Comparison of ENCODE assay signal across 11 mouse cellular contexts in genomic region chr9:32494891-32495642, GRCm38 (mm10). TPM values are rescaled to one million over a fixed set of nuclear protein-coding genes. Genes with fewer than 3 reads are reported as not detected.
DNase-seq lines count a peak whose midpoint lies in the region; ATAC-seq and TF ChIP-seq lines count a peak whose summit lies in the region.
"Had no signal": no experiment of that assay in that cellular context is flagged by ENCODE, and none has a peak within 500 bp of the region (broad histone marks: within the 10 kb centered on the region; RNA-seq: fewer than 3 reads in every experiment).

No protein-coding gene starts in this region.

- peaks cover 13% of the 10 kb centered on the region for H3K4me1 ChIP-seq in forebrain, embryonic 12.5 days
- H3K4me1 ChIP-seq in forebrain, postnatal 0 days (ENCODE audit: insufficient read depth): no peaks in the 10 kb centered on the region
- H3K4me1 ChIP-seq in lung, embryonic 15.5 days: peaks cover 14% of the 10 kb centered on the region

- no peak overlapping the region for H3K4me2 ChIP-seq in forebrain, embryonic 12.5 days
- no peak overlapping the region for H3K4me2 ChIP-seq in forebrain, postnatal 0 days (ENCODE audit: low read depth)
- peak overlapping the region; percentile 14; the same call in 1 of the 2 replicates for H3K4me2 ChIP-seq in lung, embryonic 15.5 days

- no peak for TF ChIP-seq CTCF in forebrain, postnatal 0 days (IDR thresholded peaks at IDR 0.05; ENCODE audit: low read depth)

- 0 out of 2 replicates have a peak, but pooled peaks have one; percentile 49 for ATAC-seq in forebrain, embryonic 12.5 days (ENCODE audit: low FRiP score)
- no peak; the same call in 1 of the 2 replicates for ATAC-seq in forebrain, postnatal 0 days
- no peak for ATAC-seq in lung, embryonic 15.5 days (ENCODE audit: borderline replicate concordance, extremely low read depth, low FRiP score, low TSS enrichment)

- no peaks in the 10 kb centered on the region for H3K36me3 ChIP-seq in forebrain, embryonic 12.5 days (replicated peaks)
- no peaks in the 10 kb centered on the region for H3K36me3 ChIP-seq in forebrain, postnatal 0 days (ENCODE audit: insufficient read depth)
- no peaks in the 10 kb centered on the region for H3K36me3 ChIP-seq in lung, embryonic 15.5 days

- no peak overlapping the region for H3K27ac ChIP-seq in forebrain, embryonic 12.5 days
- no peak overlapping the region for H3K27ac ChIP-seq in forebrain, postnatal 0 days (ENCODE audit: low read depth, low read length)
- H3K27ac ChIP-seq in lung, embryonic 15.5 days: no peak overlapping the region; the same call in 1 of the 2 replicates

- no peaks in the 10 kb centered on the region for H3K9me3 ChIP-seq in forebrain, embryonic 12.5 days
- H3K9me3 ChIP-seq in forebrain, postnatal 0 days (ENCODE audit: low read length): no peaks in the 10 kb centered on the region
- H3K9me3 ChIP-seq in lung, embryonic 15.5 days: no peaks in the 10 kb centered on the region

- WGBS in forebrain, embryonic 12.5 days: 17% methylated on average over 8 of the region's 8 CpGs
- WGBS in forebrain, postnatal 0 days: 28% methylated on average over 8 of the region's 8 CpGs
- WGBS in lung, embryonic 15.5 days: 29% methylated on average over 8 of the region's 8 CpGs

- DNase-seq in forebrain, postnatal 0 days: no peak
- no peak for DNase-seq in lung, postnatal 25 days (ENCODE audit: low spot score)
- peak; percentile 67 for DNase-seq in embryo, embryonic 11 days
- peak; percentile 69 for DNase-seq in mesoderm, embryonic 11.5 days (ENCODE audit: low read depth, low spot score)
- no peak for DNase-seq in testis, postnatal 14 days (ENCODE audit: low spot score)
- DNase-seq in spleen, adult 12 weeks (ENCODE audit: low spot score): no peak
- DNase-seq: heart, postnatal 4 days; right cerebral cortex, postnatal 14 days had no signal

- no peak overlapping the region for H3K4me3 ChIP-seq in forebrain, embryonic 12.5 days (replicated peaks)
- H3K4me3 ChIP-seq in forebrain, postnatal 0 days (ENCODE audit: low read depth, low read length): no peak overlapping the region
- H3K4me3 ChIP-seq in lung, embryonic 15.5 days: no peak overlapping the region
- H3K4me3 ChIP-seq: erythroblast, embryonic 14.5 days had no signal

- no peak overlapping the region for H3K9ac ChIP-seq in forebrain, embryonic 12.5 days
- no peak overlapping the region for H3K9ac ChIP-seq in forebrain, postnatal 0 days
- no peak overlapping the region for H3K9ac ChIP-seq in lung, embryonic 15.5 days

- peaks cover 4% of the 10 kb centered on the region; the same call in 1 of the 2 replicates for H3K27me3 ChIP-seq in forebrain, embryonic 12.5 days
- H3K27me3 ChIP-seq in forebrain, postnatal 0 days (ENCODE audit: insufficient read depth, low read length): no peaks in the 10 kb centered on the region
- H3K27me3 ChIP-seq in lung, embryonic 15.5 days: no peaks in the 10 kb centered on the region

RNA-seq across cellular contexts. Expression of gene Fli1, which starts 47.6 kb away (rescaled TPM):
- 9.4 and 9.8 TPM in 2 replicates for polyA plus RNA-seq in forebrain, embryonic 12.5 days (2016; fragmentation: Nextera tagmentation; extraction: Ambion mirVana)
- 6.2 and 7.0 TPM in 2 replicates for total RNA-seq in forebrain, postnatal 0 days (2014; rRNA removed)
- 5.7 and 6.8 TPM in 2 replicates for polyA plus RNA-seq in forebrain, postnatal 0 days (2015; fragmentation: Nextera tagmentation; extraction: Ambion mirVana)
- 34.4 and 35.2 TPM in 2 replicates for polyA plus RNA-seq in lung, embryonic 15.5 days (2015; fragmentation: Nextera tagmentation; extraction: Ambion mirVana)

Comparison
In these comparisons a context has a peak if more than half of its experiments do, and no peak if none do; other contexts are left out.
1. DNase-seq: peak in embryo, embryonic 11 days (single experiment) and mesoderm, embryonic 11.5 days (single experiment); none in forebrain, postnatal 0 days (single experiment), lung, postnatal 25 days (single experiment), testis, postnatal 14 days (single experiment) and spleen, adult 12 weeks (single experiment).